Mouse (Mus musculus) right cerebral cortex, postnatal 10 days (tissue): Measurements from ENCODE around the gene Bola2.

Source experiments
- DNase-seq, 2 experiments: peaks; one replicate each; pipeline ENCODE4 v3.0.0; 2021; ENCODE audit warnings: low spot score in 2 of 2

Bola2 gene

GRCm38 (mm10) chr7:126689021-126689420 is 6.2 kb upstream of the Bola2 start:
- no peak for DNase-seq

GRCm38 (mm10) chr7:126690737-126691136 is 4.5 kb upstream of the Bola2 start:
- DNase-seq, result no peak

GRCm38 (mm10) chr7:126691676-126692075 is 3.5 kb upstream of the Bola2 start:
- no peak for DNase-seq

GRCm38 (mm10) chr7:126692426-126692825 is 2.8 kb upstream of the Bola2 start:
- DNase-seq, result peak in 1 of 2 experiments; percentile 42

GRCm38 (mm10) chr7:126693256-126693655 is 1.9 kb upstream of the Bola2 start:
- peak; percentile 88 to 89 for DNase-seq

- no peak for DNase-seq
These were observed 1.4 kb upstream of the Bola2 start for GRCm38 (mm10) chr7:126693781-126694180.

GRCm38 (mm10) chr7:126694441-126695051 is 655 bp upstream of the Bola2 start:
- DNase-seq, result no peak

- peak; percentile 97 to 98 for DNase-seq
These were observed 518 bp downstream of the Bola2 start, which contains the start of gene Slx1b for GRCm38 (mm10) chr7:126695631-126696207. Slx1b (minus strand) TSS chr7:126695784.

- DNase-seq, result no peak
These were observed 1.1 kb downstream of the Bola2 start for GRCm38 (mm10) chr7:126696303-126696702.

GRCm38 (mm10) chr7:126696886-126697285 is 1.7 kb downstream of the Bola2 start:
- no peak for DNase-seq

- DNase-seq, result no peak
These were observed 2.6 kb downstream of the Bola2 start for GRCm38 (mm10) chr7:126697838-126698237.

- peak in 1 of 2 experiments; percentile 41 for DNase-seq
These were observed 5.1 kb downstream of the Bola2 start for GRCm38 (mm10) chr7:126700063-126701015.

- DNase-seq, result peak; percentile 92 to 95
These were observed 5.9 kb downstream of the Bola2 start for GRCm38 (mm10) chr7:126701070-126701469.

- no peak for DNase-seq
These were observed 6.6 kb downstream of the Bola2 start for GRCm38 (mm10) chr7:126701559-126702357.

- DNase-seq, result peak; percentile 48 to 61
These were observed 7.2 kb downstream of the Bola2 start for GRCm38 (mm10) chr7:126702358-126702757.

- peak; percentile 40 to 49 for DNase-seq
These were observed 7.9 kb downstream of the Bola2 start for GRCm38 (mm10) chr7:126702861-126703756.

GRCm38 (mm10) chr7:126703757-126704077 is 8.5 kb downstream of the Bola2 start:
- peak; percentile 53 to 55 for DNase-seq

GRCm38 (mm10) chr7:126704121-126704980 is 9.2 kb downstream of the Bola2 start:
- DNase-seq, result peak; percentile 95 to 96

GRCm38 (mm10) chr7:126707442-126708174 is 12.4 kb downstream of the Bola2 start, which contains the start of gene Coro1a:
Coro1a (minus strand) TSS chr7:126707787.
- DNase-seq, result peak in 1 of 2 experiments; percentile 42
